Mouse (Mus musculus): ENCODE results near the gene Scrn2. TPM values are rescaled to one million over a fixed set of nuclear protein-coding genes. Genes with fewer than 3 reads are reported as not detected.

Gene Scrn2
- total and polyA plus RNA-seq, 3 experiments: 14.8 to 26.7 TPM; not detected in 1

GRCm38 (mm10) chr11:97050216-97050943 is 20.6 kb downstream of the Scrn2 start, which contains the start of gene Osbpl7:
Osbpl7 (plus strand) TSS chr11:97050628.
- Histone ChIP-seq H3K9me3 (replicated peaks; ENCODE audit: insufficient read depth, low read length) (no peaks in the 10 kb centered on the region), H3K4me3 (ENCODE audit: control insufficient read depth in 1 of 2, insufficient read depth in 1 of 2, low read depth in 2 of 2, low read length in 2 of 2) (peak within 1 kb of the TSS; percentile 78 to 88), H3K9ac (ENCODE audit: control insufficient read depth, low read depth, low read length, poor library complexity, severe bottlenecking) (peak within 1 kb of the TSS; percentile 83), H3K4me1 (ENCODE audit: control insufficient read depth in 1 of 2, insufficient read depth in 2 of 2, low read length in 2 of 2) (peaks cover 0 to 16% of the 10 kb centered on the region in 2 experiments; a peak in 2 of 4 replicates), H3K27ac (ENCODE audit: control insufficient read depth, low read depth, low read length) (peak within 1 kb of the TSS; percentile 54), H3K36me3 (ENCODE audit: control insufficient read depth in 1 of 2, insufficient read depth in 2 of 2, low read length in 2 of 2) (no peaks in the 10 kb centered on the region), H3K27me3 (ENCODE audit: control insufficient read depth in 1 of 2, insufficient read depth in 2 of 2, low read length in 2 of 2) (no peaks in the 10 kb centered on the region), H3K79me2 (ENCODE audit: control insufficient read depth, insufficient read depth, low read length, poor library complexity) (peaks cover 10% of the 10 kb centered on the region)
- peak; percentile 93 for DNase-seq (ENCODE audit: low read depth, low spot score)
- TF ChIP-seq UBTF (IDR thresholded peaks at IDR 0.05; ENCODE audit: borderline replicate concordance, insufficient read depth, low read depth, low read length) (0 out of 2 replicates have a peak, but pooled peaks have one; percentile 70), USF2 (IDR thresholded peaks at IDR 0.05; ENCODE audit: borderline replicate concordance in 1 of 2, insufficient read depth in 1 of 2, low read depth in 1 of 2, low read length in 2 of 2) (no peak), MXI1 (IDR thresholded peaks at IDR 0.05; ENCODE audit: low read depth, low read length) (peak; percentile 66), POLR2AphosphoS2 (IDR thresholded peaks at IDR 0.05; ENCODE audit: low read length) (peak; percentile 79; the same call in 1 of the 2 replicates), TCF12 (IDR thresholded peaks at IDR 0.05; ENCODE audit: low read depth, low read length) (peak; percentile 76), MYB (IDR thresholded peaks at IDR 0.05; ENCODE audit: low read depth, low read length) (no peak), MAX (IDR thresholded peaks at IDR 0.05; ENCODE audit: low read length) (peak; percentile 25; the same call in 1 of the 2 replicates), USF1 (IDR thresholded peaks at IDR 0.05; ENCODE audit: low read depth, low read length) (no peak), GATA1 (IDR thresholded peaks at IDR 0.05; ENCODE audit: low read depth, low read length) (no peak), ZNF384 (IDR thresholded peaks at IDR 0.05; ENCODE audit: low read depth, low read length) (peak; percentile 74), JUND (IDR thresholded peaks at IDR 0.05; ENCODE audit: low read depth, low read length) (no peak), NELFE (IDR thresholded peaks at IDR 0.05; ENCODE audit: low read depth, low read length) (peak; percentile 93), MEF2A (IDR thresholded peaks at IDR 0.05; ENCODE audit: extremely low read depth, insufficient replicate concordance, low read depth, low read length, poor library complexity, severe bottlenecking) (no peak), SMC3 (IDR thresholded peaks at IDR 0.05; ENCODE audit: low read depth, low read length) (no peak; the same call in 1 of the 2 replicates), SIN3A (IDR thresholded peaks at IDR 0.05; ENCODE audit: low read length) (peak; percentile 93), KAT2A (conservative IDR thresholded peaks at IDR 0.05; ENCODE audit: low read depth, low read length) (no peak; the same call in 1 of the 2 replicates), NRF1 (IDR thresholded peaks at IDR 0.05; ENCODE audit: insufficient read depth, low read depth, low read length, poor library complexity, severe bottlenecking) (no peak), MYC (IDR thresholded peaks at IDR 0.05; ENCODE audit: low read depth, low read length) (peak; percentile 67; the same call in 1 of the 2 replicates), MAFK (IDR thresholded peaks at IDR 0.05; ENCODE audit: borderline replicate concordance, low read depth, low read length) (no peak), ZC3H11A (IDR thresholded peaks at IDR 0.05; ENCODE audit: low read depth, low read length) (no peak), GABPA (IDR thresholded peaks at IDR 0.05; ENCODE audit: low read depth, low read length) (peak; percentile 77; the same call in 1 of the 2 replicates), BHLHE40 (IDR thresholded peaks at IDR 0.05; ENCODE audit: borderline replicate concordance, low read depth, low read length) (no peak), ZMIZ1 (IDR thresholded peaks at IDR 0.05; ENCODE audit: low read depth, low read length) (peak; percentile 85), TAL1 (IDR thresholded peaks at IDR 0.05; ENCODE audit: low read length) (no peak), CHD2 (IDR thresholded peaks at IDR 0.05; ENCODE audit: low read length) (no peak), RAD21 (IDR thresholded peaks at IDR 0.05; ENCODE audit: low read depth, low read length) (no peak), ETS1 (IDR thresholded peaks at IDR 0.05; ENCODE audit: low read depth, low read length) (peak; percentile 52; the same call in 1 of the 2 replicates), MAZ (IDR thresholded peaks at IDR 0.05; ENCODE audit: low read depth, low read length) (peak; percentile 100), CHD1 (IDR thresholded peaks at IDR 0.05; ENCODE audit: low read depth, low read length) (no peak), RCOR1 (IDR thresholded peaks at IDR 0.05; ENCODE audit: low read depth, low read length) (no peak), POLR2AphosphoS5 (IDR thresholded peaks at IDR 0.05; ENCODE audit: borderline replicate concordance, low read depth, low read length) (no peak), ZKSCAN1 (IDR thresholded peaks at IDR 0.05; ENCODE audit: low read depth, low read length) (no peak), POLR2A (IDR thresholded peaks at IDR 0.05; ENCODE audit: control insufficient read depth in 1 of 2, insufficient read depth in 1 of 2, low read depth in 1 of 2, low read length in 2 of 2, poor library complexity in 1 of 2) (peak; percentile 79 to 94), ELF1 (IDR thresholded peaks at IDR 0.05; ENCODE audit: low read depth, low read length) (peak; percentile 92), CTCF (IDR thresholded peaks at IDR 0.05 in 2 of 3, conservative IDR thresholded peaks at IDR 0.05 in 1 of 3; ENCODE audit: control insufficient read depth in 1 of 3, insufficient read depth in 1 of 3, low read depth in 2 of 3, low read length in 3 of 3, poor library complexity in 1 of 3, severe bottlenecking in 1 of 3) (peak; percentile 37 to 88 (median 82)), TBP (IDR thresholded peaks at IDR 0.05; ENCODE audit: low read depth, low read length) (peak; percentile 86)

Data from MEL (cell line).